Mouse (Mus musculus): ENCODE data around the gene Ppp1r21. TPM values are rescaled to one million over a fixed set of nuclear protein-coding genes. Genes with fewer than 3 reads are reported as not detected.
A peak's percentile ranks its signal among the peaks of the same experiment; 100 is the strongest.

Ppp1r21 gene
- total and polyA plus RNA-seq, 3 experiments, result 21.5 to 30.4 (median 27.7) TPM

GRCm38 (mm10) chr17:88590251-88590650, 60.3 kb downstream of the Ppp1r21 start:
- peaks cover 4 to 5% of the 10 kb centered on the region in 2 experiments; a peak in 1 of 4 replicates for H3K4me1 ChIP-seq (ENCODE audit: control insufficient read depth in 1 of 2, insufficient read depth in 2 of 2)
- no peaks in the 10 kb centered on the region for H3K9me3 ChIP-seq (replicated peaks; ENCODE audit: low read length)
- no peak overlapping the region for H3K4me2 ChIP-seq (ENCODE audit: insufficient read depth, low read depth, poor library complexity, severe bottlenecking)
- dilution Hi-C loops (cut with MboI; ENCODE audit: extremely low pct_ligation_motif_present, extremely low pct_unique_long_range_greater_than_20kb, low sequenced_read_pairs) (no loop called here), in situ Hi-C loops (cut with MboI; ENCODE audit: low pct_ligation_motif_present, low pct_unique_long_range_greater_than_20kb, low sequenced_read_pairs) (no loop called here)
- H3K4me3 ChIP-seq (replicated peaks in 1 of 3; ENCODE audit: low read depth in 2 of 3, low read length in 2 of 3, poor library complexity in 1 of 3), result no peak overlapping the region
- TF ChIP-seq MXI1 (IDR thresholded peaks at IDR 0.05; ENCODE audit: low read depth, low read length) (no peak), ZC3H11A (IDR thresholded peaks at IDR 0.05; ENCODE audit: low read depth, low read length) (no peak), RCOR1 (conservative IDR thresholded peaks at IDR 0.05; ENCODE audit: low read depth, low read length) (no peak), UBTF (IDR thresholded peaks at IDR 0.05; ENCODE audit: low read depth, low read length) (no peak), BHLHE40 (IDR thresholded peaks at IDR 0.05; ENCODE audit: low read depth, low read length) (no peak), ZNF384 (IDR thresholded peaks at IDR 0.05; ENCODE audit: low read depth, low read length) (no peak), NELFE (IDR thresholded peaks at IDR 0.05; ENCODE audit: low read depth, low read length) (no peak), MEF2A (IDR thresholded peaks at IDR 0.05; ENCODE audit: borderline replicate concordance, low read depth, low read length) (no peak), SMC3 (IDR thresholded peaks at IDR 0.05; ENCODE audit: low read depth, low read length) (no peak)
- peaks cover 45 to 53% of the 10 kb centered on the region in 2 experiments for H3K36me3 ChIP-seq (replicated peaks in 1 of 2; ENCODE audit: control insufficient read depth in 1 of 2, insufficient read depth in 1 of 2, low read length in 1 of 2)
- no peaks in the 10 kb centered on the region for H3K27me3 ChIP-seq (replicated peaks)
- no peak overlapping the region for H3K9ac ChIP-seq (ENCODE audit: insufficient read depth, low read depth)
- DNase-seq (ENCODE audit: extremely low read depth), result no peak
- H3K79me2 ChIP-seq (replicated peaks; ENCODE audit: control insufficient read depth, extremely low read depth, insufficient read depth, poor library complexity, severe bottlenecking), result no peaks in the 10 kb centered on the region
- no peak overlapping the region for H3K27ac ChIP-seq (ENCODE audit: insufficient read depth, low read depth)

GRCm38 (mm10) chr17:88595071-88595470, 65.2 kb downstream of the Ppp1r21 start:
- DNase-seq (ENCODE audit: extremely low read depth), result no peak
- H3K36me3 ChIP-seq (replicated peaks in 1 of 2; ENCODE audit: control insufficient read depth in 1 of 2, insufficient read depth in 1 of 2, low read length in 1 of 2), result peaks cover 9 to 13% of the 10 kb centered on the region in 2 experiments
- H3K9me3 ChIP-seq (replicated peaks; ENCODE audit: low read length), result no peaks in the 10 kb centered on the region
- H3K4me1 ChIP-seq (ENCODE audit: control insufficient read depth in 1 of 2, insufficient read depth in 2 of 2), result peaks cover 18 to 36% of the 10 kb centered on the region in 2 experiments
- in situ Hi-C loops (cut with MboI; ENCODE audit: low pct_ligation_motif_present, low pct_unique_long_range_greater_than_20kb, low sequenced_read_pairs) (no loop called here), dilution Hi-C loops (cut with MboI; ENCODE audit: extremely low pct_ligation_motif_present, extremely low pct_unique_long_range_greater_than_20kb, low sequenced_read_pairs) (no loop called here)
- H3K9ac ChIP-seq (ENCODE audit: insufficient read depth, low read depth), result no peak overlapping the region
- H3K27ac ChIP-seq (ENCODE audit: insufficient read depth, low read depth), result no peak overlapping the region
- H3K4me3 ChIP-seq (replicated peaks in 1 of 3; ENCODE audit: low read depth in 2 of 3, low read length in 2 of 3, poor library complexity in 1 of 3), result no peak overlapping the region
- no peak overlapping the region for H3K4me2 ChIP-seq (ENCODE audit: insufficient read depth, low read depth, poor library complexity, severe bottlenecking)
- no peaks in the 10 kb centered on the region for H3K27me3 ChIP-seq (replicated peaks)
- TF ChIP-seq BHLHE40 (IDR thresholded peaks at IDR 0.05; ENCODE audit: low read depth, low read length) (no peak), CHD2 (IDR thresholded peaks at IDR 0.05; ENCODE audit: low read length) (no peak), ZMIZ1 (IDR thresholded peaks at IDR 0.05; ENCODE audit: low read depth, low read length) (no peak), MEF2A (IDR thresholded peaks at IDR 0.05; ENCODE audit: borderline replicate concordance, low read depth, low read length) (no peak), ZKSCAN1 (IDR thresholded peaks at IDR 0.05; ENCODE audit: borderline replicate concordance, low read depth, low read length) (no peak)
- no peaks in the 10 kb centered on the region for H3K79me2 ChIP-seq (replicated peaks; ENCODE audit: control insufficient read depth, extremely low read depth, insufficient read depth, poor library complexity, severe bottlenecking)

- in situ Hi-C loops (cut with MboI; ENCODE audit: low pct_ligation_motif_present, low pct_unique_long_range_greater_than_20kb, low sequenced_read_pairs), result no loop called here
- peak; percentile 54 for DNase-seq (ENCODE audit: extremely low read depth)
- Histone ChIP-seq H3K36me3 (replicated peaks in 1 of 2; ENCODE audit: control insufficient read depth in 1 of 2, insufficient read depth in 1 of 2, low read length in 1 of 2) (peaks cover 4 to 7% of the 10 kb centered on the region in 2 experiments), H3K4me2 (ENCODE audit: insufficient read depth, low read depth, poor library complexity, severe bottlenecking) (no peak overlapping the region), H3K27ac (ENCODE audit: insufficient read depth, low read depth) (no peak overlapping the region), H3K4me3 (replicated peaks in 1 of 3; ENCODE audit: low read depth in 2 of 3, low read length in 2 of 3, poor library complexity in 1 of 3) (no peak overlapping the region), H3K9me3 (replicated peaks; ENCODE audit: low read length) (no peaks in the 10 kb centered on the region), H3K9ac (ENCODE audit: insufficient read depth, low read depth) (no peak overlapping the region), H3K4me1 (ENCODE audit: control insufficient read depth in 1 of 2, insufficient read depth in 2 of 2) (peaks cover 18 to 39% of the 10 kb centered on the region in 2 experiments), H3K79me2 (replicated peaks; ENCODE audit: control insufficient read depth, extremely low read depth, insufficient read depth, poor library complexity, severe bottlenecking) (no peaks in the 10 kb centered on the region), H3K27me3 (replicated peaks) (no peaks in the 10 kb centered on the region)
- dilution Hi-C loops (cut with MboI; ENCODE audit: extremely low pct_ligation_motif_present, extremely low pct_unique_long_range_greater_than_20kb, low sequenced_read_pairs), result no loop called here
- TF ChIP-seq UBTF (IDR thresholded peaks at IDR 0.05; ENCODE audit: low read depth, low read length) (no peak), RCOR1 (conservative IDR thresholded peaks at IDR 0.05; ENCODE audit: low read depth, low read length) (no peak), JUN (IDR thresholded peaks at IDR 0.05; ENCODE audit: insufficient read depth, low read depth, low read length) (peak; percentile 58), JUND (conservative IDR thresholded peaks at IDR 0.05; ENCODE audit: low read depth, low read length) (0 out of 2 replicates have a peak, but pooled peaks have one; percentile 20), IRF4 (IDR thresholded peaks at IDR 0.05; ENCODE audit: low read depth, low read length) (no peak; the same call in 1 of the 2 replicates), HCFC1 (IDR thresholded peaks at IDR 0.05; ENCODE audit: low read depth, low read length) (no peak), USF1 (IDR thresholded peaks at IDR 0.05; ENCODE audit: low read depth, low read length) (no peak), TCF12 (IDR thresholded peaks at IDR 0.05; ENCODE audit: low read depth, low read length) (0 out of 2 replicates have a peak, but pooled peaks have one; percentile 22), ZC3H11A (IDR thresholded peaks at IDR 0.05; ENCODE audit: low read depth, low read length) (no peak), CHD1 (IDR thresholded peaks at IDR 0.05; ENCODE audit: low read depth, low read length) (no peak), KAT2A (IDR thresholded peaks at IDR 0.05; ENCODE audit: insufficient replicate concordance, low read length) (no peak), MEF2A (IDR thresholded peaks at IDR 0.05; ENCODE audit: borderline replicate concordance, low read depth, low read length) (0 out of 2 replicates have a peak, but pooled peaks have one; percentile 43), MAX (IDR thresholded peaks at IDR 0.05; ENCODE audit: low read length) (no peak), EP300 (IDR thresholded peaks at IDR 0.05; ENCODE audit: low read length) (peak; percentile 53), RAD21 (IDR thresholded peaks at IDR 0.05; ENCODE audit: low read depth, low read length) (no peak), E2F4 (IDR thresholded peaks at IDR 0.05; ENCODE audit: insufficient replicate concordance, low read depth, low read length) (no peak), MYC (IDR thresholded peaks at IDR 0.05; ENCODE audit: low read depth, low read length) (no peak)
Measured at GRCm38 (mm10) chr17:88596068-88596467, 66.2 kb downstream of the Ppp1r21 start.

Data from CH12.LX (cell line).